Comparison of ENCODE assay signal across 8 mouse cellular contexts in genomic region chr4:45271041-45271452, GRCm38 (mm10). TPM values are rescaled to one million over a fixed set of nuclear protein-coding genes. Genes with fewer than 3 reads are reported as not detected.
DNase-seq lines count a peak whose midpoint lies in the region; ATAC-seq and TF ChIP-seq lines count a peak whose summit lies in the region.

No protein-coding gene starts in this region.

- ATAC-seq in intestine, embryonic 14.5 days (replicated peaks; ENCODE audit: low FRiP score, low TSS enrichment, low read depth): peak; percentile 85
- ATAC-seq in intestine, postnatal 0 days: no peak
- ATAC-seq in forebrain, embryonic 16.5 days: peak; percentile 84
- peak; percentile 76; the same call in 1 of the 2 replicates for ATAC-seq in stomach, embryonic 15.5 days (ENCODE audit: insufficient read depth, low FRiP score, low read depth)

- H3K4me1 ChIP-seq in intestine, embryonic 14.5 days (replicated peaks; ENCODE audit: control insufficient read depth, insufficient read depth, low read length): peaks cover 9% of the 10 kb centered on the region
- no peaks in the 10 kb centered on the region for H3K4me1 ChIP-seq in intestine, postnatal 0 days (replicated peaks; ENCODE audit: control insufficient read depth, insufficient read depth, low read length)
- H3K4me1 ChIP-seq in forebrain, embryonic 16.5 days (replicated peaks; ENCODE audit: control insufficient read depth, insufficient read depth, low read length): peaks cover 10% of the 10 kb centered on the region
- H3K4me1 ChIP-seq in stomach, embryonic 15.5 days: no peaks in the 10 kb centered on the region

- peak; percentile 67 for DNase-seq in intestine, embryonic 14.5 days (ENCODE audit: low spot score)
- DNase-seq in brain, adult 2 months (ENCODE audit: low read depth, low spot score): peak; percentile 46
- peak; percentile 59 for DNase-seq in layer of hippocampus, adult 11-12 months (ENCODE audit: low spot score)
- no peak for DNase-seq in testis, postnatal 10 days (ENCODE audit: low spot score)
- no peak for DNase-seq in ovary, adult 18-20 months (ENCODE audit: low spot score)

- no peak for TF ChIP-seq CTCF in intestine, postnatal 0 days (IDR thresholded peaks at IDR 0.05; ENCODE audit: low read depth)

- peak overlapping the region; percentile 35 for H3K4me2 ChIP-seq in intestine, embryonic 14.5 days (ENCODE audit: low read length)
- no peak overlapping the region for H3K4me2 ChIP-seq in intestine, postnatal 0 days (replicated peaks; ENCODE audit: low read depth)
- H3K4me2 ChIP-seq in forebrain, embryonic 16.5 days (ENCODE audit: low read length): no peak overlapping the region
- no peak overlapping the region for H3K4me2 ChIP-seq in stomach, embryonic 15.5 days

- peak overlapping the region; percentile 81 for H3K27ac ChIP-seq in intestine, embryonic 14.5 days (ENCODE audit: low read depth)
- no peak overlapping the region for H3K27ac ChIP-seq in intestine, postnatal 0 days (ENCODE audit: low read depth, low read length)
- no peak overlapping the region for H3K27ac ChIP-seq in forebrain, embryonic 16.5 days (ENCODE audit: low read length)
- no peak overlapping the region for H3K27ac ChIP-seq in stomach, embryonic 15.5 days

- H3K36me3 ChIP-seq in intestine, embryonic 14.5 days (ENCODE audit: control insufficient read depth, insufficient read depth, low read length): no peaks in the 10 kb centered on the region
- no peaks in the 10 kb centered on the region for H3K36me3 ChIP-seq in intestine, postnatal 0 days (ENCODE audit: control insufficient read depth, insufficient read depth)
- no peaks in the 10 kb centered on the region for H3K36me3 ChIP-seq in forebrain, embryonic 16.5 days (ENCODE audit: control insufficient read depth, insufficient read depth)
- no peaks in the 10 kb centered on the region for H3K36me3 ChIP-seq in stomach, embryonic 15.5 days

- H3K9ac ChIP-seq in intestine, embryonic 14.5 days (ENCODE audit: low read length): no peak overlapping the region
- no peak overlapping the region for H3K9ac ChIP-seq in intestine, postnatal 0 days (ENCODE audit: low read depth, low read length)
- no peak overlapping the region for H3K9ac ChIP-seq in forebrain, embryonic 16.5 days (replicated peaks; ENCODE audit: low read depth, low read length)
- H3K9ac ChIP-seq in stomach, embryonic 15.5 days: no peak overlapping the region

- 34% methylated on average over 10 of the region's 10 CpGs for WGBS in intestine, embryonic 14.5 days
- WGBS in intestine, postnatal 0 days: 55% methylated on average over 10 of the region's 10 CpGs
- WGBS in forebrain, embryonic 16.5 days: 56% methylated on average over 10 of the region's 10 CpGs
- WGBS in stomach, embryonic 15.5 days: 60% methylated on average over 10 of the region's 10 CpGs

- no peaks in the 10 kb centered on the region for H3K9me3 ChIP-seq in intestine, embryonic 14.5 days (ENCODE audit: control insufficient read depth, low read length)
- no peaks in the 10 kb centered on the region for H3K9me3 ChIP-seq in intestine, postnatal 0 days (ENCODE audit: control insufficient read depth)
- no peaks in the 10 kb centered on the region for H3K9me3 ChIP-seq in forebrain, embryonic 16.5 days (ENCODE audit: control insufficient read depth, low read length)
- no peaks in the 10 kb centered on the region for H3K9me3 ChIP-seq in stomach, embryonic 15.5 days

- no peaks in the 10 kb centered on the region for H3K27me3 ChIP-seq in intestine, embryonic 14.5 days (replicated peaks; ENCODE audit: control insufficient read depth, insufficient read depth, low read length)
- no peaks in the 10 kb centered on the region for H3K27me3 ChIP-seq in intestine, postnatal 0 days (replicated peaks; ENCODE audit: control insufficient read depth, insufficient read depth, low read length)
- no peaks in the 10 kb centered on the region for H3K27me3 ChIP-seq in forebrain, embryonic 16.5 days (replicated peaks; ENCODE audit: control insufficient read depth, insufficient read depth, low read length)
- no peaks in the 10 kb centered on the region for H3K27me3 ChIP-seq in stomach, embryonic 15.5 days (replicated peaks)

- H3K4me3 ChIP-seq in intestine, embryonic 14.5 days (ENCODE audit: low read depth, low read length): no peak overlapping the region
- no peak overlapping the region for H3K4me3 ChIP-seq in intestine, postnatal 0 days (ENCODE audit: low read depth, low read length)
- no peak overlapping the region for H3K4me3 ChIP-seq in forebrain, embryonic 16.5 days (replicated peaks; ENCODE audit: low read length)
- H3K4me3 ChIP-seq in stomach, embryonic 15.5 days (replicated peaks): no peak overlapping the region

RNA-seq across cellular contexts. Expression of gene Trmt10b, which starts 25.9 kb away (rescaled TPM):
- polyA plus RNA-seq in intestine, embryonic 14.5 days (2014; fragmentation: Nextera tagmentation; extraction: Ambion mirVana): 18.8 and 19.8 TPM in 2 replicates
- polyA plus RNA-seq in intestine, postnatal 0 days (2015; fragmentation: Nextera tagmentation; extraction: Ambion mirVana): 8.6 and 11.0 TPM in 2 replicates
- 21.6 and 22.9 TPM in 2 replicates for polyA plus RNA-seq in forebrain, embryonic 16.5 days (2015; fragmentation: Nextera tagmentation; extraction: Ambion mirVana)
- polyA plus RNA-seq in stomach, embryonic 15.5 days (2015; fragmentation: Nextera tagmentation; extraction: Ambion mirVana): 14.5 and 14.8 TPM in 2 replicates

Comparison
In these comparisons a context has a peak if more than half of its experiments do, and no peak if none do; other contexts are left out.
1. DNase-seq: peak in intestine, embryonic 14.5 days (single experiment), brain, adult 2 months (single experiment) and layer of hippocampus, adult 11-12 months (single experiment); none in testis, postnatal 10 days (single experiment) and ovary, adult 18-20 months (single experiment).